Mouse (Mus musculus) limb, embryonic 13.5 days (tissue): Measurements from ENCODE around the gene Esr2. TPM values are rescaled to one million over a fixed set of nuclear protein-coding genes. Genes with fewer than 3 reads are reported as not detected.
A peak's percentile ranks its signal among the peaks of the same experiment; 100 is the strongest.
"Not testable (repeated sequence)": the region's sequence is repeated elsewhere in the genome, so short reads cannot be mapped to it uniquely, and the experiment has no call there.

ENCODE experiments used
- ATAC-seq: fragments of 200-750 bp; cut with Nextera tagmentation; 2 replicates; pipeline ENCODE4 v1.8.0; 2017; ENCODE audit warnings: low read depth, moderate number of reproducible peaks, moderate TSS enrichment; ENCODE audit not compliant: low FRiP score
- H3K27ac ChIP-seq: fragments of 300-500 bp; sonication (generic); 2 replicates; pipeline ENCODE4 v1.5.1; 2015; ENCODE audit warnings: inconsistent platforms, mild to moderate bottlenecking, moderate library complexity
- H3K27me3 ChIP-seq: fragments of 300-500 bp; sonication (generic); 2 replicates; pipeline ENCODE4 v1.6.1; 2015; ENCODE audit warnings: mild to moderate bottlenecking, inconsistent platforms
- H3K36me3 ChIP-seq: fragments of 300-500 bp; sonication (generic); 2 replicates; pipeline ENCODE4 v1.6.1; 2015; ENCODE audit warnings: inconsistent platforms, mild to moderate bottlenecking, moderate library complexity
- H3K4me1 ChIP-seq: fragments of 300-500 bp; sonication (generic); 2 replicates; pipeline ENCODE4 v1.6.1; 2015; ENCODE audit warnings: inconsistent platforms
- H3K4me2 ChIP-seq: fragments of 300-500 bp; sonication (generic); replicated peaks from 2 replicates; pipeline ENCODE4 v1.6.1; 2015; ENCODE audit warnings: inconsistent platforms, mild to moderate bottlenecking, moderate library complexity
- H3K4me3 ChIP-seq: fragments of 300-500 bp; sonication (generic); 2 replicates; pipeline ENCODE4 v1.5.1; 2015; ENCODE audit warnings: moderate library complexity, mild to moderate bottlenecking, inconsistent platforms
- H3K9ac ChIP-seq: fragments of 300-500 bp; sonication (generic); 2 replicates; pipeline ENCODE4 v1.6.1; 2015; ENCODE audit warnings: mild to moderate bottlenecking, inconsistent platforms
- H3K9me3 ChIP-seq: fragments of 300-500 bp; sonication (generic); 2 replicates; pipeline ENCODE4 v1.6.1; 2016; ENCODE audit warnings: inconsistent platforms
- WGBS: fragments of 180-500 bp; shearing (Covaris S2); methylation state at CpG from one replicate; pipeline ENCODE4 v1.1.7; 2015; 5-methylcytosine and 5-hydroxymethylcytosine counted together
- polyA plus RNA-seq: library from polyadenylated mRNA; unstranded; fragments of >200 nt; fragmentation: Nextera tagmentation; extraction: Ambion mirVana; gene quantifications from 2 replicates; pipeline ENCODE4 v1.2.1, GENCODE M21; 2015

The Esr2 gene
- polyA plus RNA-seq, 1 experiment from 2014 or later = 0.43 TPM

DNA sequence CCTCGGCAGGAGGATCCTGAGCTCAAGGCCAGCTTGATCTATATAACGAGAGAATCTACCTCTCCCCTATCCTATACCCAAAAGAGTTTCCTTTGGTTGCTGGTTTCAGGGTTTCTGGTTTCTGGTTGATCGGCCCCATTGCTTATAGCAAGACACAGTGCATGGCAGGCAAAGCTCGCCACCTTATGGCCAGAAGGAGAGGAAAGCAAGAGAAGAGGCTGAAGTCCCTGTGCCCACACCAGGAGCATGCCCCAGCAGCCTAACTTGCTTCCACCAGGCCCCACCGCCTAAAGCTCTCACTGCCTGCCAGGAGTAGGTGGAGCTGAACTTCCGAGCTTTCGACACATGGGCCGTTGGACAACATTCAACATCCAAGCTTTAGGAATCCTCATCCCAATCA lies 10.8 kb upstream of the Esr2 start:
- Histone ChIP-seq H3K9ac (no peak overlapping the region), H3K27me3 (no peaks in the 10 kb centered on the region), H3K9me3 (no peaks in the 10 kb centered on the region), H3K36me3 (no peaks in the 10 kb centered on the region), H3K27ac (no peak overlapping the region), H3K4me1 (no peaks in the 10 kb centered on the region), H3K4me3 (no peak overlapping the region), H3K4me2 (no peak overlapping the region)
- 29% methylated on average over 8 of the region's 8 CpGs for WGBS
- ATAC-seq = no peak

DNA sequence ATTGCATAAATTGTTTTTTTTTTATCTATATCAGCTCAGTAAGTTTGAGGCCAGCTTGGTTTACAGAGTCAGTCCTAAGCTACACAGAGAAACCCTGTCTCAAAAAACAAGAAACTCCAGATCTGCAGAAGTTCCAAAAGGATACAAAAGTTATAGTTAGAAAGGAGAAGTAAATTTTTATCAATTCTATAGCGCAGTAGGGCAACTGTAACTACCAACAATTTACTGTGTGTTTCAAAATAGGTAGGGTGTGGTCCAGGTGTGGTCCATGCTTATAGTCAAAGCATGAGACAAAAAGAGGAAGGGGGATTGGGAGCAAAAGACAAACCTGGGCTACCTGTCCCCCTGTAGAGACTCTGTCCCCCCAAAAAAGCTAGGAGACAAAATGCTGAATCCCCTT lies 9.4 kb upstream of the Esr2 start:
- Histone ChIP-seq H3K4me1 (no peaks in the 10 kb centered on the region), H3K9ac (no peak overlapping the region), H3K36me3 (no peaks in the 10 kb centered on the region), H3K4me2 (no peak overlapping the region), H3K27me3 (no peaks in the 10 kb centered on the region), H3K27ac (no peak overlapping the region), H3K4me3 (no peak overlapping the region), H3K9me3 (no peaks in the 10 kb centered on the region)
- WGBS = 87% methylated on average over 1 of the region's 1 CpGs
- no peak for ATAC-seq

DNA sequence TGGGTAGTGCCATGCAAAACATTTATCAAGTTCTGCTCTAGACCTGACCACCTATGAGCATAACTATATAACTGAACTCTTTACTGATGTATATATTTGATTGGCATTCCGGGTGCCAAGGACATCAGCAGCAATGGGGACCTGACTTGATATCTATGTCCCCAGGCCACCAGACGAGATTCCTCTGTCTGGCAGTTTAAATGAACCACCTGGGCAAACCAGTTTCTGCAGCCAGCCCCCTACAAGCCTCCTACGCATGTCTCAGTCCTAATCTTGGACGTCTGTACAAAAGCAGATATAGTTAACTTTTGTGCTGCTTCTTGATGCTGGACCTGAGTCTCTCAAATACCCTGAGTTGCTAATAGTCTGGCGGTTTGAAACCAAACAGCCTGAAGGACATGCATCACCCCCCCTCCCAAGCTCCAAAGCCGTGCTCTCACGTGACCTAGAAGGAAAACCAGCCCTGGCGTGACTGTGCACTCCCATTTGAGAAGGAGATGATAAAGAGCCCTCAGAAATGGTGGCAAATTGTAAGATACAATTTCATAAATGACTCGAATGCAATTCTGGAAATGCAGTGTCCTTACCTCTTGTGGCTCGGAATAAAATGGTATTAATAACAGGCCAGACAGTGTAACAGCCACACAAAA lies 8.2 kb upstream of the Esr2 start:
- 70% methylated on average over 10 of the region's 10 CpGs for WGBS
- H3K9ac ChIP-seq = no peak overlapping the region
- no peak overlapping the region for H3K4me2 ChIP-seq
- ATAC-seq = no peak
- no peak overlapping the region for H3K4me3 ChIP-seq
- H3K36me3 ChIP-seq = no peaks in the 10 kb centered on the region
- H3K27me3 ChIP-seq = no peaks in the 10 kb centered on the region
- H3K9me3 ChIP-seq = no peaks in the 10 kb centered on the region
- no peaks in the 10 kb centered on the region for H3K4me1 ChIP-seq
- no peak overlapping the region for H3K27ac ChIP-seq

DNA sequence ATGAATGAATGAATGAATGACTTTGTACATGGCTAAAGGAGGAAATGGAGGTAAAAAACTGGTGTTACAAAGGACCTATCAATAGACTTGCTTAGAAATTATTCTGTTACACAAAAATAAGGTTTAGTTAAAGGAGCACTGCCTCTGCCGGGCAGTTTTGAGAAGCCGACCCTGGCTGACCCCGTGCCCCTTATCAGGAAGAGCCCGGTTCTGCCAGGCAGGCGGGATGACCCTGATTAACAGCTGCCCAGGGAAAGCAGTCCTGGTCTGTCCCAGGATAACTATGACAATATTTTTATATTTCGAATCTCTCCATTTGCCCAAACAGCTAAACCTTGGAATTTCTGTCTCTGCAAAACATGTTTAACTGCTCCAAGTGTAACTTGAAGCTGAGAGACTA lies 7.2 kb upstream of the Esr2 start:
- H3K4me2 ChIP-seq = no peak overlapping the region
- no peak overlapping the region for H3K9ac ChIP-seq
- H3K36me3 ChIP-seq = no peaks in the 10 kb centered on the region
- no peaks in the 10 kb centered on the region for H3K9me3 ChIP-seq
- no peak for ATAC-seq
- no peak overlapping the region for H3K27ac ChIP-seq
- WGBS = 70% methylated on average over 6 of the region's 6 CpGs
- H3K27me3 ChIP-seq = no peaks in the 10 kb centered on the region
- no peak overlapping the region for H3K4me3 ChIP-seq
- 0 out of 2 replicates have a peak, but pooled peaks cover 1% of the 10 kb centered on the region for H3K4me1 ChIP-seq

DNA sequence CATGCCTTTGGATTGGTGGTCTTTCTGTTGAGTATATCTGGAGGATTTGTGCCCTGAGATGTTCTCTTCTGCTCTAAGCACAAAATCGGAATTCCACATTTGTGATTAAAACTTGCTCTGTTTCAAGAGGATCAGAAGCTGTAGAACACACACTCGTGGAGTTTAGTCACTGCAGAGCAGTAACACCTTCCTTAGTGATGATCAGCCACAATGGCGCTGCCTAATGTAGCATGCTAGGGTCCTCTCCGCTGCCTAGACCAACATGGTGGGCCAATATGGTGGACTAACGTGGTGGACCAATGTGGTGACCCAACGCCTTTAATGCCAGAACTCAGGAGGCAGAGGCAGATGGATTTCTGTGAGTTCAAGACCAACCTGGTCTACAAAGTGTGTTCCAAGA lies 5.8 kb upstream of the Esr2 start:
- WGBS = 88% methylated on average over 6 of the region's 6 CpGs
- Histone ChIP-seq H3K9me3 (no peaks in the 10 kb centered on the region), H3K4me1 (0 out of 2 replicates have a peak, but pooled peaks cover 7% of the 10 kb centered on the region), H3K4me2 (no peak overlapping the region), H3K9ac (no peak overlapping the region), H3K27ac (no peak overlapping the region), H3K36me3 (no peaks in the 10 kb centered on the region), H3K4me3 (no peak overlapping the region), H3K27me3 (no peaks in the 10 kb centered on the region)
- no peak for ATAC-seq

DNA sequence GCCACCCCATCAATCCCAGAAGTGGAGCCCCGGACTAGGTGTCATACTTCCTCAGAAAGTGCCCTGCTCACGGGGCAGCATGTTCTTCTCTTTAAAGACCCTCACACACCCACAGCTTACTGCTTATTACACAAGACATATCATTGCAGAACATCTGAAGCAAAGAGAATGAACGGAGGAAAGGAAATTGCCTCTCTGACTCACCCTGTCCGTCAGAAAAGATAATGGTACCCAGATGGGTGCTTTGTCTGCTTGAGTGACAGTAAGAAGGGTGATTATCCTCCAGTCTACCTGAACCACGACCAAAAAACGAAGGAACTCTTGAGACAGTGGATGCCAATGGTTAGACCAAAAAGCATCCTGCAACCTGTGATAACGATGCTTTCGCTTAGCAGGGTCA lies 4.4 kb upstream of the Esr2 start:
- 68% methylated on average over 8 of the region's 8 CpGs for WGBS

DNA sequence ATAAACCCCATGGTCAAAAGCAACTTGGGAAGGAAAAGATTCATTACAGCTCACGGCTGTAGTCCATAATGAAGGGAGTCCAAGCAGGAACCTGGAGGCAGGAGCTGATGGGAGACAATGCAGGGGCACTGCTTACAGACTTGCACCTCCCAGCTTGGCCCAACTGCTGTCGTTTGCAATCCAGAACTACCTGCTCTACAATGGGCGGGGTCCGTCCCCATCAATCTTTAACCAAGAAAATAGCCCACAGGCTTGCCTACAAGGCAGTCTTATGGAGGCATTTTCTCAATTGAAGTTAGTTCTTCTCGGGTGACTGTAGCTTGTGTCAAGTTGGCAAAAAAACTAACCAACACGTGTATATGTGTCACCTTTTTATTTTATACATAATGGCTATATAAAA lies 3.4 kb upstream of the Esr2 start:
- H3K9me3 ChIP-seq = no peaks in the 10 kb centered on the region
- H3K27ac ChIP-seq = no peak overlapping the region
- 0 out of 2 replicates have a peak, but pooled peaks cover 7% of the 10 kb centered on the region for H3K27me3 ChIP-seq
- no peak overlapping the region for H3K4me2 ChIP-seq
- WGBS = 68% methylated on average over 6 of the region's 6 CpGs
- H3K4me3 ChIP-seq = no peak overlapping the region
- ATAC-seq = no peak
- peaks cover 13% of the 10 kb centered on the region; the same call in 1 of the 2 replicates for H3K4me1 ChIP-seq
- H3K36me3 ChIP-seq = no peaks in the 10 kb centered on the region
- H3K9ac ChIP-seq = no peak overlapping the region

More for the DNA sequence above, 4.4 kb upstream of the Esr2 start:
- no peak for ATAC-seq
- Histone ChIP-seq H3K9me3 (no peaks in the 10 kb centered on the region), H3K9ac (no peak overlapping the region), H3K4me1 (peaks cover 13% of the 10 kb centered on the region; the same call in 1 of the 2 replicates), H3K4me3 (no peak overlapping the region), H3K4me2 (no peak overlapping the region), H3K27me3 (0 out of 2 replicates have a peak, but pooled peaks cover 4% of the 10 kb centered on the region), H3K36me3 (no peaks in the 10 kb centered on the region), H3K27ac (no peak overlapping the region)

DNA sequence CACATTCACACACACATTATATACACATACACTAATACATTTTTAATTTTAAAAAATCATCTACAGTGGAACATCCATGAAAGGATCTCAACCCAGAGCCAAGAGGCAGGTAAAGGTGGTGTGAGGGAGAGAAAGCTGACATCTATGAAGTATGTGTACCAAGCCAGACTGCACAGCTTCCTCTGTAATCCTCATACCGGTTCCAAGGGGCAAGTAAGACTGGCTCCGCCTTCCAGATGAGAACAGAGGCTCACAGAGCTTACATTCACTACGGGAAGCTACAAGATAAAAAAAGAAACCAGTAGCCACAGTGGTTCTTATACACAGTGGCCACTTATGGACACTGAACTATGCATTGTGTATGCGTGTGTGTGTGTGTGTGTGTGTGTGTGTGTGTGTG lies 2.5 kb upstream of the Esr2 start:
- Histone ChIP-seq H3K4me1 (peaks cover 13% of the 10 kb centered on the region; the same call in 1 of the 2 replicates), H3K4me3 (no peak overlapping the region), H3K9ac (no peak overlapping the region), H3K27me3 (peaks cover 10% of the 10 kb centered on the region; the same call in 1 of the 2 replicates), H3K36me3 (no peaks in the 10 kb centered on the region), H3K27ac (no peak overlapping the region), H3K4me2 (no peak overlapping the region), H3K9me3 (no peaks in the 10 kb centered on the region)
- ATAC-seq = no peak
- 55% methylated on average over 4 of the region's 4 CpGs for WGBS

DNA sequence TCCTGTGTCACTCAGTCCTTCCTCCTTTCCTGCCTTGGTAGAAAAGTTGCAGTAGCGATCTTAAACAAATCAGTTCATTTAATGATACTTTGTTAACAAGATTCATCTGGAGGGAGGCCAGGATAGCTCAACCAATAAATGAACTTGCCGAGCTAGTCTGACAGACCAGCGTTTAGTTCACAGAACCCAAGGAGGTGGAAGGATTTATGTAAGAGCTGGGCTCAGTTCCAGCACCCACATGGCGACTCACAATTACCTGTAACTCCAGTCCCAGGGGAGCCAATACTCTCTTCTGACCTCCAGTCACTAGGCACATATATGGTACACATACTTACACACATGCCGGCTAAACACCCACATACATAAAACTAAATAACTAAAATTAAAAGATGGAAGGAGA lies 2.0 kb upstream of the Esr2 start:
- peaks cover 13% of the 10 kb centered on the region; the same call in 1 of the 2 replicates for H3K4me1 ChIP-seq
- 40% methylated on average over 5 of the region's 5 CpGs for WGBS
- no peak overlapping the region for H3K4me3 ChIP-seq

DNA sequence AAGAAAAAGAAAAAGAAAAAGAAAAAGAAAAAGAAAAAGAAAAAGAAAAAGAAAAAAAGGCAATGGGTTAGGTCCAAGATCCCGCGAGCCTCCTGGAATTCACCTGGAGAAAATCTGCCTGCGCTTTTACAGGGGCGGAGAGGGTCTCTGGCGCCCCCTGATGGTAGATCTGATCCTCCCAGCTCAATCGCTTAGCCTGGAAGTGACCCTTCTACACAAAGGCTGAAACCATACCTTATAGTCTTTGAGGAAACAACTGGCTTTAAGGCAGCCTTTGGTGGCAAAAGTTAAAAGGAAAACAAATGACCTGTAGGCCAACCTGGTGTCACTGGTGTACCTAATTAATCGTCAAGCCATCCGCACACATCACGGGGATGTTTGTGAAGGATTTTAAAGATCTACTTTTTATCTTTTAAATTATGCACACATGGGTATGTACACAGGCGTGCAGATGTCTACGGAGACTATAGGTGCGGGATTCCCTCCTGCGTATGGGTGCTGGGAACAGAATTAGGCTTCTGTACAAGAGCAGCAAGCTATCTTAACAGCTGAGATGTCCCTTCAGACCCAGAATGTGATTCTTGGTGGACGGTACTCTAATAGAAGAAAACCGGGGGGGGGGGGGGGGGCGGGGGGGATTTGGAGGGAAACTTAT lies 932 bp upstream of the Esr2 start:
- peaks cover 12% of the 10 kb centered on the region; the same call in 1 of the 2 replicates for H3K27me3 ChIP-seq
- no peak overlapping the region for H3K27ac ChIP-seq
- no peaks in the 10 kb centered on the region for H3K36me3 ChIP-seq
- H3K9me3 ChIP-seq = no peaks in the 10 kb centered on the region
- WGBS = 38% methylated on average over 16 of the region's 16 CpGs
- peak; percentile 66 for ATAC-seq
- peak overlapping the region; percentile 97 for H3K4me2 ChIP-seq
- peak overlapping the region; percentile 50 for H3K4me3 ChIP-seq
- H3K9ac ChIP-seq = no peak overlapping the region
- H3K4me1 ChIP-seq = peaks cover 13% of the 10 kb centered on the region; the same call in 1 of the 2 replicates

More for the DNA sequence above, 2.0 kb upstream of the Esr2 start:
- H3K27ac ChIP-seq = no peak overlapping the region
- ATAC-seq = no peak
- no peak overlapping the region for H3K4me2 ChIP-seq
- H3K9me3 ChIP-seq = no peaks in the 10 kb centered on the region
- H3K36me3 ChIP-seq = no peaks in the 10 kb centered on the region
- peaks cover 12% of the 10 kb centered on the region; the same call in 1 of the 2 replicates for H3K27me3 ChIP-seq
- no peak overlapping the region for H3K9ac ChIP-seq

DNA sequence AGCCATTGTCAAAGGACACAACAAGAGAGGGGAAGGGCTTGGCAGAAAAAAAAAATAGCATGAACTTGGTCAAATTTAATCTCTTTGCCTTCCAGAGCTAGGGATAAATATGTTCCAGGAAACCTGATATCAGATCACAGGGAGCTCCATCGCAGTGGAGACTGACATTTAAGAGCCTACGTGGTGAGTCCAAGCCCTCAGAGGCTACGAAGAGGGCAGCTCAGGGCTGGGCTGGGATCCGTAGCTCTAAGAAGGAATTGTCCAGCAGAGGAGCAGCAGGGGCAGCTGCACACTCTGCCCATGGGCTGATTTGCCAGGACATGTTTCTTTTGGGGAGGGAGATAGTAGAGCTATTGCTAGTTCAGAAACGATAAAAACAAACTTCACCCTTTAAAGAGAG lies 11.4 kb downstream of the Esr2 start:
- Histone ChIP-seq H3K4me2 (no peak overlapping the region), H3K9me3 (no peaks in the 10 kb centered on the region), H3K4me3 (no peak overlapping the region), H3K27ac (no peak overlapping the region), H3K27me3 (0 out of 2 replicates have a peak, but pooled peaks cover 4% of the 10 kb centered on the region), H3K9ac (no peak overlapping the region), H3K36me3 (no peaks in the 10 kb centered on the region), H3K4me1 (0 out of 2 replicates have a peak, but pooled peaks cover 3% of the 10 kb centered on the region)
- no peak for ATAC-seq
- WGBS = 44% methylated on average over 5 of the region's 5 CpGs

DNA sequence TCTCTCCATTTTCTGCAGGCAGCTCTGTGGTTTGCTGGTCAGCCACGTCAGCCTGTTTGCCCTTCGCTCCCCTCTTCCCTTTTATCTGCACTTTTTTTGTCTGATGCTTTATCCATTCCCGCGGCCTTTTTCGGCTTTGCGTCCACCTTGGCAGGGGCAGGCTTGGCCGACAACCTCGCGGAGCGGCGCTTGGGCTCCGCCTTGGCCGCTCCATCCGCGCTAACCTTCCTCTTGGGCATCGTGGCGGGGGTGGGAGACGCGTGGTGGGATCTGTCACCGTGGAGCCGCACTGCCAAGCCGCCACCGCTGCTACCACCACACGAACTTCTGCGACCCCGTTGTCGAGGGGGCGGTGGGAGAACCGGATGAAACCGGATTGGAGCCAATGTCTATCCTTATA lies 24.7 kb downstream of the Esr2 start:
- H3K36me3 ChIP-seq, H3K27ac ChIP-seq, ATAC-seq, H3K4me1 ChIP-seq, H3K9me3 ChIP-seq: not testable (repeated sequence)
- peaks cover 25% of the 10 kb centered on the region for H3K27me3 ChIP-seq
- H3K9ac ChIP-seq = peak overlapping the region; percentile 45; the same call in 1 of the 2 replicates
- peak overlapping the region; percentile 63 for H3K4me2 ChIP-seq
- peak overlapping the region; percentile 39 for H3K4me3 ChIP-seq
- WGBS = 15% methylated on average over 30 of the region's 30 CpGs
